9 mouse cellular contexts compared by ENCODE assay signal in genomic region chr19:4613464-4614304, GRCm38 (mm10). TPM values are rescaled to one million over a fixed set of nuclear protein-coding genes. Genes with fewer than 3 reads are reported as not detected.
DNase-seq lines count a peak whose midpoint lies in the region; ATAC-seq and TF ChIP-seq lines count a peak whose summit lies in the region.
"Had no signal": no experiment of that assay in that cellular context is flagged by ENCODE, and none has a peak within 500 bp of the region (broad histone marks: within the 10 kb centered on the region; RNA-seq: fewer than 3 reads in every experiment).

No protein-coding gene starts in this region.

- 80% methylated on average over 33 of the region's 33 CpGs for WGBS in kidney, embryonic 14.5 days
- 79% methylated on average over 33 of the region's 33 CpGs for WGBS in kidney, adult 2 months
- 91% methylated on average over 33 of the region's 33 CpGs for WGBS in forebrain, embryonic 13.5 days
- 84% methylated on average over 33 of the region's 33 CpGs for WGBS in liver, embryonic 15.5 days (ENCODE audit: insufficient replicate concordance)

- H3K4me3 ChIP-seq in kidney, embryonic 14.5 days (ENCODE audit: low read length) = peak overlapping the region; percentile 88
- H3K4me3 ChIP-seq in kidney, adult 2 months (ENCODE audit: insufficient read depth, low read depth, low read length) = no peak overlapping the region
- H3K4me3 ChIP-seq in bone marrow macrophage, adult 2 months (ENCODE audit: insufficient read depth, low read length) = 0 out of 2 replicates have a peak overlapping the region, but pooled peaks have one; percentile 88
- H3K4me3 ChIP-seq in forebrain, embryonic 13.5 days = peak overlapping the region; percentile 87
- no peak overlapping the region for H3K4me3 ChIP-seq in liver, embryonic 15.5 days (replicated peaks)

- no peak for DNase-seq in kidney, adult 2 months
- DNase-seq in embryo, embryonic 10.5 days (ENCODE audit: low spot score) = no peak
- DNase-seq: thymus, postnatal 14 days had no signal

- no peak for TF ChIP-seq CTCF in kidney, adult 2 months (conservative IDR thresholded peaks at IDR 0.05; ENCODE audit: insufficient read depth, insufficient read length, low read depth, low read length)
- no peak for TF ChIP-seq CTCF in bone marrow macrophage, adult 2 months (IDR thresholded peaks at IDR 0.05; ENCODE audit: low read depth, low read length)

- peak overlapping the region; percentile 97 for H3K9ac ChIP-seq in kidney, embryonic 14.5 days (ENCODE audit: low read depth, low read length)
- H3K9ac ChIP-seq in forebrain, embryonic 13.5 days = peak overlapping the region; percentile 97
- H3K9ac ChIP-seq in liver, embryonic 15.5 days = no peak overlapping the region

- ATAC-seq in kidney, embryonic 14.5 days (ENCODE audit: low FRiP score, low TSS enrichment) = no peak
- no peak for ATAC-seq in forebrain, embryonic 13.5 days
- no peak for ATAC-seq in liver, embryonic 15.5 days (ENCODE audit: insufficient read depth)
- no peak for ATAC-seq in megakaryocyte progenitor cell, adult 5-6 weeks (replicated peaks; ENCODE audit: poor library complexity)
- ATAC-seq in inflammation-experienced regulatory T-cells, adult 6 months = no peak

- H3K36me3 ChIP-seq in kidney, embryonic 14.5 days (ENCODE audit: control insufficient read depth, insufficient read depth, low read length) = peaks cover 31% of the 10 kb centered on the region
- H3K36me3 ChIP-seq in kidney, adult 2 months (ENCODE audit: control insufficient read depth, insufficient read depth, low read length) = no peaks in the 10 kb centered on the region
- peaks cover 47% of the 10 kb centered on the region for H3K36me3 ChIP-seq in forebrain, embryonic 13.5 days (ENCODE audit: poor library complexity, severe bottlenecking)
- H3K36me3 ChIP-seq in liver, embryonic 15.5 days (replicated peaks) = 0 out of 2 replicates have a peak, but pooled peaks cover 5% of the 10 kb centered on the region

- no peaks in the 10 kb centered on the region for H3K27me3 ChIP-seq in kidney, embryonic 14.5 days (ENCODE audit: control insufficient read depth, insufficient read depth, low read length)
- no peaks in the 10 kb centered on the region for H3K27me3 ChIP-seq in kidney, adult 2 months (replicated peaks; ENCODE audit: control insufficient read depth, insufficient read depth, low read length)
- 0 out of 2 replicates have a peak, but pooled peaks cover 7% of the 10 kb centered on the region for H3K27me3 ChIP-seq in forebrain, embryonic 13.5 days
- peaks cover 44% of the 10 kb centered on the region for H3K27me3 ChIP-seq in liver, embryonic 15.5 days

- no peaks in the 10 kb centered on the region for H3K9me3 ChIP-seq in kidney, embryonic 14.5 days (ENCODE audit: control insufficient read depth, low read length)
- H3K9me3 ChIP-seq in forebrain, embryonic 13.5 days (replicated peaks) = no peaks in the 10 kb centered on the region
- H3K9me3 ChIP-seq in liver, embryonic 15.5 days (replicated peaks) = no peaks in the 10 kb centered on the region

- H3K27ac ChIP-seq in kidney, embryonic 14.5 days (ENCODE audit: low read depth, low read length) = no peak overlapping the region; the same call in 1 of the 2 replicates
- H3K27ac ChIP-seq in kidney, adult 2 months (ENCODE audit: insufficient read depth, low read depth, low read length) = no peak overlapping the region
- no peak overlapping the region for H3K27ac ChIP-seq in bone marrow macrophage, adult 2 months (ENCODE audit: insufficient read depth, low read depth, low read length)
- H3K27ac ChIP-seq in forebrain, embryonic 13.5 days = peak overlapping the region; percentile 93; the same call in 1 of the 2 replicates
- no peak overlapping the region for H3K27ac ChIP-seq in liver, embryonic 15.5 days (replicated peaks)

- peaks cover 20% of the 10 kb centered on the region for H3K4me1 ChIP-seq in kidney, embryonic 14.5 days (ENCODE audit: control insufficient read depth, insufficient read depth, low read length)
- H3K4me1 ChIP-seq in kidney, adult 2 months (ENCODE audit: control insufficient read depth, insufficient read depth, low read length) = no peaks in the 10 kb centered on the region
- no peaks in the 10 kb centered on the region for H3K4me1 ChIP-seq in bone marrow macrophage, adult 2 months (ENCODE audit: control insufficient read depth, insufficient read depth, low read length)
- H3K4me1 ChIP-seq in forebrain, embryonic 13.5 days = peaks cover 43% of the 10 kb centered on the region
- H3K4me1 ChIP-seq in liver, embryonic 15.5 days (replicated peaks) = peaks cover 33% of the 10 kb centered on the region

- TF ChIP-seq POLR2A in kidney, adult 2 months (IDR thresholded peaks at IDR 0.05; ENCODE audit: low read depth, low read length) = no peak
- no peak for TF ChIP-seq POLR2A in bone marrow macrophage, adult 2 months (IDR thresholded peaks at IDR 0.05; ENCODE audit: borderline replicate concordance, low read depth, low read length)

- peak overlapping the region; percentile 78 for H3K4me2 ChIP-seq in kidney, embryonic 14.5 days (replicated peaks; ENCODE audit: low read depth, low read length)
- H3K4me2 ChIP-seq in forebrain, embryonic 13.5 days = peak overlapping the region; percentile 83
- H3K4me2 ChIP-seq in liver, embryonic 15.5 days = peak overlapping the region; percentile 92; the same call in 1 of the 2 replicates

RNA-seq across cellular contexts. Expression of gene Lrfn4, which starts 1.8 kb away (rescaled TPM):
- polyA plus RNA-seq in kidney, embryonic 14.5 days (2014; fragmentation: Nextera tagmentation; extraction: Ambion mirVana) = 12.6 and 15.4 TPM in 2 replicates
- polyA plus RNA-seq in kidney, adult 2 months (2012; rRNA removed) = 6.1 and 8.7 TPM in 2 replicates
- 0.50 and 0.73 TPM in 2 replicates for polyA plus RNA-seq in bone marrow macrophage, adult 2 months (2012; ENCODE audit: insufficient read depth, insufficient read length, missing spikeins)
- polyA plus RNA-seq in forebrain, embryonic 13.5 days (2015; fragmentation: Nextera tagmentation; extraction: Ambion mirVana) = 7.5 and 7.9 TPM in 2 replicates
- polyA plus RNA-seq in liver, embryonic 15.5 days (2015; fragmentation: Nextera tagmentation; extraction: Ambion mirVana) = 0.43 and 0.46 TPM in 2 replicates
- 0.95 and 1.3 TPM in 2 replicates for total RNA-seq in megakaryocyte progenitor cell, adult 5-6 weeks (2015)
- total RNA-seq in megakaryocyte progenitor cell, adult 5-6 weeks (2017) = 2.9 and 3.3 TPM in 2 replicates
- under 1 TPM in 1 of 3 experiments, not detected in 2; 0.18 TPM for polyA plus RNA-seq in inflammation-experienced regulatory T-cells, adult 6 months (2017; shearing (Covaris generic))

RNA-seq across cellular contexts. Expression of gene Rce1, which starts 11.8 kb away (rescaled TPM):
- polyA plus RNA-seq in kidney, embryonic 14.5 days (2014; fragmentation: Nextera tagmentation; extraction: Ambion mirVana) = 73.1 and 85.0 TPM in 2 replicates
- 82.2 and 92.8 TPM in 2 replicates for polyA plus RNA-seq in kidney, adult 2 months (2012; rRNA removed)
- polyA plus RNA-seq in bone marrow macrophage, adult 2 months (2012; ENCODE audit: insufficient read depth, insufficient read length, missing spikeins) = 25.5 and 33.7 TPM in 2 replicates
- 50.9 and 63.4 TPM in 2 replicates for polyA plus RNA-seq in forebrain, embryonic 13.5 days (2015; fragmentation: Nextera tagmentation; extraction: Ambion mirVana)
- polyA plus RNA-seq in liver, embryonic 15.5 days (2015; fragmentation: Nextera tagmentation; extraction: Ambion mirVana) = 24.1 and 25.3 TPM in 2 replicates
- total RNA-seq in megakaryocyte progenitor cell, adult 5-6 weeks (2015) = 25.7 and 26.5 TPM in 2 replicates
- total RNA-seq in megakaryocyte progenitor cell, adult 5-6 weeks (2017) = 14.0 and 24.6 TPM in 2 replicates
- polyA plus RNA-seq in inflammation-experienced regulatory T-cells, adult 6 months (2017; shearing (Covaris generic)) = 10 to 100 TPM; 41.4 to 48.1 (median 42.1) TPM

Comparison
In these comparisons a context has a peak if more than half of its experiments do, and no peak if none do; other contexts are left out.
1. H3K4me3 ChIP-seq: peak in kidney, embryonic 14.5 days (single experiment), bone marrow macrophage, adult 2 months (single experiment) and forebrain, embryonic 13.5 days (single experiment); none in kidney, adult 2 months (single experiment) and liver, embryonic 15.5 days (single experiment).
2. Peak in every context shown above with its lines, with median percentiles within 50 percentile points of each other: H3K4me2 ChIP-seq.